In genomic region chr1:63763212-63763694, GRCm38 (mm10) we compare ENCODE assay signal across 9 mouse cellular contexts. TPM values are rescaled to one million over a fixed set of nuclear protein-coding genes. Genes with fewer than 3 reads are reported as not detected.
A peak's percentile ranks its signal among the peaks of the same experiment; 100 is the strongest.
DNase-seq lines count a peak whose midpoint lies in the region; ATAC-seq lines count a peak whose summit lies in the region.
"Had no signal": no experiment of that assay in that cellular context is flagged by ENCODE, and none has a peak within 500 bp of the region (broad histone marks: within the 10 kb centered on the region; RNA-seq: fewer than 3 reads in every experiment).

No protein-coding gene starts in this region.

- no peak overlapping the region for H3K27ac ChIP-seq in liver, embryonic 11.5 days (ENCODE audit: low read depth, low read length)

- no peaks in the 10 kb centered on the region for H3K4me1 ChIP-seq in liver, embryonic 11.5 days (replicated peaks; ENCODE audit: control insufficient read depth, insufficient read depth, low read length)

- ATAC-seq in liver, embryonic 11.5 days (replicated peaks; ENCODE audit: low FRiP score), result no peak

- DNase-seq in liver, result peak; percentile 9
- no peak for DNase-seq in liver, embryonic 11.5 days (ENCODE audit: low spot score)
- DNase-seq in cerebellum, postnatal 4 days (ENCODE audit: low spot score in 2 of 2), result peak; percentile 26 to 33
- peak; percentile 7 to 19 for DNase-seq in heart, adult 9 months (ENCODE audit: low spot score in 2 of 2)
- peak; percentile 23 for DNase-seq in kidney, adult 9 months
- peak; percentile 30 for DNase-seq in left cerebral cortex, postnatal 4 days
- DNase-seq in neural tube, embryonic 10.5 days (ENCODE audit: extremely low spot score, low spot score), result peak; percentile 63
- DNase-seq in T-cell, adult 2 months (ENCODE audit: low spot score), result no peak

- 32% methylated on average over 3 of the region's 3 CpGs for WGBS in liver, embryonic 11.5 days

- no peaks in the 10 kb centered on the region for H3K9me3 ChIP-seq in liver, embryonic 11.5 days (ENCODE audit: control insufficient read depth, low read length)

- intact Hi-C loops in left cerebral cortex, postnatal 4 days (cut with DNase I), result loop anchor here (2.0 to 10.0 kb wide), 5 partner anchors 192 to 686 kb away; no protein-coding TSS in a partner anchor

- no peak overlapping the region for H3K4me3 ChIP-seq in liver, embryonic 11.5 days (ENCODE audit: low read depth, low read length)

- H3K9ac ChIP-seq in liver, embryonic 11.5 days (ENCODE audit: low read depth, low read length), result no peak overlapping the region

- H3K36me3 ChIP-seq in liver, embryonic 11.5 days (ENCODE audit: control insufficient read depth, insufficient read depth, low read length), result no peaks in the 10 kb centered on the region

- H3K4me2 ChIP-seq in liver, embryonic 11.5 days, result no peak overlapping the region

- no peaks in the 10 kb centered on the region for H3K27me3 ChIP-seq in liver, embryonic 11.5 days (replicated peaks; ENCODE audit: control insufficient read depth, insufficient read depth, low read length)

RNA-seq across cellular contexts. Expression of gene 4933402D24Rik, which starts 5.8 kb away (rescaled TPM):
- not detected in 2 replicates for polyA plus RNA-seq in liver, embryonic 11.5 days (2014; fragmentation: Nextera tagmentation; extraction: Ambion mirVana)
- under 1 TPM; 0.22 to 0.40 TPM for total RNA-seq in left cerebral cortex, postnatal 4 days (2021)
- polyA plus RNA-seq: liver, embryonic 16.5 days had no signal

RNA-seq across cellular contexts. Expression of gene Fastkd2, which starts 32.8 kb away (rescaled TPM):
- 89.3 and 99.7 TPM in 2 replicates for polyA plus RNA-seq in liver, embryonic 11.5 days (2014; fragmentation: Nextera tagmentation; extraction: Ambion mirVana)
- total RNA-seq in left cerebral cortex, postnatal 4 days (2021), result 10 to 100 TPM; 15.9 to 23.1 TPM

RNA-seq across cellular contexts. Expression of gene Mdh1b, which starts 33.1 kb away (rescaled TPM):
- not detected in 2 replicates for polyA plus RNA-seq in liver, embryonic 11.5 days (2014; fragmentation: Nextera tagmentation; extraction: Ambion mirVana)
- under 1 TPM in 1 of 2 experiments, not detected in 1; 0.34 TPM for total RNA-seq in left cerebral cortex, postnatal 4 days (2021)
- polyA plus RNA-seq: liver, embryonic 16.5 days had no signal

Comparison
In these comparisons a context has a peak if more than half of its experiments do, and no peak if none do; other contexts are left out.
1. DNase-seq: peak in liver (single experiment), cerebellum, postnatal 4 days (2 of 2), heart, adult 9 months (2 of 2), kidney, adult 9 months (single experiment), left cerebral cortex, postnatal 4 days (single experiment) and neural tube, embryonic 10.5 days (single experiment); none in liver, embryonic 11.5 days (single experiment) and T-cell, adult 2 months (single experiment).